Mouse (Mus musculus) embryonic facial prominence, embryonic 15.5 days (tissue): ENCODE data around the gene Gm37240. TPM values are rescaled to one million over a fixed set of nuclear protein-coding genes. Genes with fewer than 3 reads are reported as not detected.
A peak's percentile ranks its signal among the peaks of the same experiment; 100 is the strongest.

Experiments
- ATAC-seq: fragments of 200-750 bp; cut with Nextera tagmentation; 2 replicates; pipeline ENCODE4 v1.8.0; 2017; ENCODE audit warnings: low read depth, moderate TSS enrichment; ENCODE audit not compliant: insufficient number of reproducible peaks, low FRiP score, low TSS enrichment
- H3K27ac ChIP-seq: fragments of 300-500 bp; sonication (generic); replicated peaks from 2 replicates; pipeline ENCODE4 v1.5.1; 2015; ENCODE audit warnings: mild to moderate bottlenecking, inconsistent platforms
- H3K27me3 ChIP-seq: fragments of 300-500 bp; sonication (generic); 2 replicates; pipeline ENCODE4 v1.6.1; 2015; ENCODE audit warnings: inconsistent platforms
- H3K36me3 ChIP-seq: fragments of 300-500 bp; sonication (generic); 2 replicates; pipeline ENCODE4 v1.6.1; 2015; ENCODE audit warnings: mild to moderate bottlenecking, inconsistent platforms
- H3K4me1 ChIP-seq: fragments of 300-500 bp; sonication (generic); 2 replicates; pipeline ENCODE4 v1.6.1; 2015; ENCODE audit warnings: inconsistent platforms
- H3K4me2 ChIP-seq: fragments of 300-500 bp; sonication (generic); replicated peaks from 2 replicates; pipeline ENCODE4 v1.6.1; 2015; ENCODE audit warnings: mild to moderate bottlenecking, inconsistent platforms
- H3K4me3 ChIP-seq: fragments of 300-500 bp; sonication (generic); replicated peaks from 2 replicates; pipeline ENCODE4 v1.5.1; 2015; ENCODE audit warnings: mild to moderate bottlenecking, inconsistent platforms
- H3K9ac ChIP-seq: fragments of 300-500 bp; sonication (generic); 2 replicates; pipeline ENCODE4 v1.6.1; 2015; ENCODE audit warnings: inconsistent platforms
- H3K9me3 ChIP-seq: fragments of 300-500 bp; sonication (generic); replicated peaks from 2 replicates; pipeline ENCODE4 v1.6.1; 2016; ENCODE audit warnings: inconsistent platforms
- WGBS: fragments of 180-500 bp; shearing (Covaris S2); methylation state at CpG from one replicate; pipeline ENCODE4 v1.1.7; 2015; 5-methylcytosine and 5-hydroxymethylcytosine counted together
- polyA plus RNA-seq: library from polyadenylated mRNA; unstranded; fragments of >200 nt; fragmentation: Nextera tagmentation; extraction: Ambion mirVana; gene quantifications from 2 replicates; pipeline ENCODE4 v1.2.1, GENCODE M21; 2015

Gm37240 gene
- polyA plus RNA-seq, 1 experiment from 2014 or later, result 12.8 TPM

- H3K4me1 ChIP-seq, result no peaks in the 10 kb centered on the region
- H3K36me3 ChIP-seq, result no peaks in the 10 kb centered on the region
- no peak for ATAC-seq
- WGBS, result 34% methylated on average over 7 of the region's 7 CpGs
- H3K27ac ChIP-seq, result peak overlapping the region; percentile 83
- peak overlapping the region; percentile 72 for H3K4me2 ChIP-seq
- peak overlapping the region; percentile 50 for H3K4me3 ChIP-seq
- no peaks in the 10 kb centered on the region for H3K9me3 ChIP-seq
- peak overlapping the region; percentile 37 for H3K9ac ChIP-seq
- no peaks in the 10 kb centered on the region for H3K27me3 ChIP-seq
These were observed 934.6 kb downstream of the Gm37240 start for GRCm38 (mm10) chr3:84952585-84953187.

GRCm38 (mm10) chr3:84952135-84952534 is 935.2 kb downstream of the Gm37240 start:
- 5% methylated on average over 13 of the region's 13 CpGs for WGBS
- ATAC-seq, result peak; percentile 95

DNA sequence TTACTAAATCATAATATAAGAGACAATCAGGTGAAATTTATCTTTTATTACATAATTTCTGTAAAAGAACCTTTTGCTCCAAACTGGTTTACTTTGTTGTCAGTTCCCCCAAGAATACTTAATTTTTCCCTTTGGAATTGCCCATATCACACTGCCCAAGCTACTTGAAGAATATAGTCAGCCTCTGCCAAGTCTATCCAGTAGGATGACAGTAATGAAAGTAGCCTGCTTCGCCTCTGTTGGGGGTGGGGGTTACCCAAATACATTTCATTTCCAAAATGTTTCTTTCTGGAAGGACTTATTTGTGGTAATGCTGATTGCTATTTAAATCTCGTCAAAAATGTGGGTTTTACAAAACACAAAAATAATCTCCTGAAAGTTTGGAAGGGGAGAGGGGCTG is 935.6 kb downstream of the Gm37240 start:
- Histone ChIP-seq H3K4me1 (no peaks in the 10 kb centered on the region), H3K27me3 (no peaks in the 10 kb centered on the region), H3K27ac (peak overlapping the region; percentile 83), H3K4me3 (peak overlapping the region; percentile 50), H3K9me3 (no peaks in the 10 kb centered on the region), H3K4me2 (peak overlapping the region; percentile 72), H3K9ac (no peak overlapping the region), H3K36me3 (no peaks in the 10 kb centered on the region)
- peak; percentile 47; the same call in 1 of the 2 replicates for ATAC-seq
- WGBS, result 19% methylated on average over 2 of the region's 2 CpGs

More at GRCm38 (mm10) chr3:84952135-84952534, 935.2 kb downstream of the Gm37240 start:
- peak overlapping the region; percentile 72 for H3K4me2 ChIP-seq
- H3K4me3 ChIP-seq, result peak overlapping the region; percentile 50
- no peaks in the 10 kb centered on the region for H3K9me3 ChIP-seq
- H3K27ac ChIP-seq, result peak overlapping the region; percentile 83
- no peaks in the 10 kb centered on the region for H3K4me1 ChIP-seq
- H3K9ac ChIP-seq, result peak overlapping the region; percentile 37
- H3K36me3 ChIP-seq, result no peaks in the 10 kb centered on the region
- H3K27me3 ChIP-seq, result no peaks in the 10 kb centered on the region

- Histone ChIP-seq H3K4me1 (no peaks in the 10 kb centered on the region), H3K9me3 (no peaks in the 10 kb centered on the region), H3K27ac (no peak overlapping the region), H3K27me3 (no peaks in the 10 kb centered on the region), H3K9ac (no peak overlapping the region), H3K36me3 (no peaks in the 10 kb centered on the region), H3K4me2 (no peak overlapping the region), H3K4me3 (no peak overlapping the region)
- WGBS, result 81% methylated on average over 4 of the region's 4 CpGs
- no peak for ATAC-seq
These were observed 937.9 kb downstream of the Gm37240 start for GRCm38 (mm10) chr3:84949387-84949786.

DNA sequence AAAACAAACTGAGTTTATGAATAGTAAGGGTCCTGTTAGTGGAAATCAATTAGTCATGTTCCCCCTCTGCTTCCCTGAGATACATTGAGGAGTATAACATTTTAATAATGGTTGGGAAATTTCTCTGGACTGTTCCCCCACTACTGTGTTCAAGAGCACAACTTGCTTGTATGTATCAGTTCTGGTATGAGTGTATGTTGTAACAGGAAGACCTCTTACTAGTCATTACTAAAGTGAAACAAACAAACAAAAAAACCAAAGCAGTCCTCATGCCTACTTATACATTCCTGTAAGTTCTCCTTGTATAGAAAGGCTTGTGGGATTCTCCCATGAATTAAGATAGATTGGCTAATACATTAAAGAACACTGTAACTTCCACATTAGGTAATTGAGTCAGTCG is 940.9 kb downstream of the Gm37240 start:
- no peaks in the 10 kb centered on the region for H3K27me3 ChIP-seq
- no peaks in the 10 kb centered on the region for H3K9me3 ChIP-seq
- no peak for ATAC-seq
- H3K4me1 ChIP-seq, result no peaks in the 10 kb centered on the region
- H3K4me3 ChIP-seq, result no peak overlapping the region
- WGBS, result 93% methylated on average over 1 of the region's 1 CpGs
- no peak overlapping the region for H3K9ac ChIP-seq
- no peaks in the 10 kb centered on the region for H3K36me3 ChIP-seq
- no peak overlapping the region for H3K4me2 ChIP-seq
- no peak overlapping the region for H3K27ac ChIP-seq

DNA sequence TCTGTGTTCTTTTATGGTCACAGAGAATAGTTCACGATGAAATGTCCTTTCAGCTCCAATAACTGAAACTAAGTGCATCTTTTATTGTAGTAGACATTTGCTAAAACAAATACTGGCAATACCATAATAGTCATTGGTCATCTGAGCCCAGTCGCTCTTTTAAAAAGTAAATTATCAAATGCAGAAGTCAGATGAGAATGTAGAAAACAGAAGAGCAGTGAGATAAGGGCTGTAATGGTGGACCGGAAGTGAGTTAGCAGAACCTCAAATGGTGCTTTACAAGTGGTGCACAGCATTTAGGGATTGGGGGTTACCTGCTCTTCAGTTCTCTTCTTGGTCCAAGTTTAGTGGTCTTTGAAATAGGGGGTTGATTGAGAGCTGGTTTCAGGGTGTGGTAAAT is 942.4 kb downstream of the Gm37240 start:
- Histone ChIP-seq H3K27me3 (no peaks in the 10 kb centered on the region), H3K4me2 (no peak overlapping the region), H3K9me3 (no peaks in the 10 kb centered on the region), H3K27ac (no peak overlapping the region), H3K36me3 (no peaks in the 10 kb centered on the region), H3K4me1 (no peaks in the 10 kb centered on the region), H3K9ac (no peak overlapping the region), H3K4me3 (no peak overlapping the region)
- 96% methylated on average over 3 of the region's 3 CpGs for WGBS
- no peak for ATAC-seq

DNA sequence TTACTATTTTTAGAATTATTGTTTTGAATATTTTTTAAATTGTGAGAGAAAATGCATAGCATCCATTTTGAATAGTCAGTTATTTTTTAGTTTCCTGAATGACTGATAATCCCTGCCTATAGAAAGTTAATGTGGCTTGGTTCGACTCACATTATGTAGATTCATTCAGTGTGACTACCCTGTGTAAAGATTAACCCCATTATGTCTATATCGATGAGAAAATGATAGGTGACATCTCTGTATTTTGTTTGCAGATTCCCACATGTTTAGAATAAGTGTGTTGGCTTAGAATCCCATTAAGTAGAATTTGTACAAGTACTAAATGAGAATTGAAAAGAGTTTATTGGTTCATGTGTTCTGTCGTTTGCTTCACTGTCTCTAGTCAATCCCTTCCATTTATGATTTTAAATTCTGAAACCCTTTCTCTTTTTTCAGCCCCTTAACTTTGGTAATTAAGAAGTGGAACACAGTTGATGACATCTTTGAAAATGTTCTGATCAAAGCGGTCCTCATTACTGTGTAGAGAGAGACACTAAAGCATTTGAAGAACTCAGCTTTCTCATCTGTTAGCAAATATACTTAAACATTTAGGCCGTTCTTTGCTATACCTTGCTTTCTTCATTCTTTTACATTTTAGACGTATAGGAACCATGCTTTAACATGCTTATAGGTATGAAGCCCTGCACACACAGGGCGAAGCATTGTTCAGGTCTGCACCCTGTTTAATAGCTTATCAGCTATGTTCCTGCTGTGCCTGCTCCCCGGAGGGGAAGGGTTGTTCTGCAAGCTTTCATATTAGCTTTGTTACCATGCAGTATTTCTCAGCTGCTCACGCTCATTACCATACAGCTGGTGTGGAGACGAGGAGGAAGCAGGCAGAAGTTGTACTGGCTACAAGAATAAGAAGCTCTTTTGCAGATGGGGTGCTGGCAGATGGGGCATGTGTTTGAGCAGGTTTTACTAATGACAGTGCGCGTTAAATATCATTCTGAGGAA is 949.7 kb downstream of the Gm37240 start:
- Histone ChIP-seq H3K4me2 (no peak overlapping the region), H3K36me3 (no peaks in the 10 kb centered on the region), H3K27ac (no peak overlapping the region), H3K9ac (no peak overlapping the region), H3K4me3 (no peak overlapping the region), H3K27me3 (no peaks in the 10 kb centered on the region), H3K4me1 (no peaks in the 10 kb centered on the region), H3K9me3 (no peaks in the 10 kb centered on the region)
- 56% methylated on average over 12 of the region's 12 CpGs for WGBS
- ATAC-seq, result no peak

- ATAC-seq, result no peak
- no peak overlapping the region for H3K4me3 ChIP-seq
- WGBS, result 83% methylated on average over 5 of the region's 5 CpGs
- no peak overlapping the region for H3K4me2 ChIP-seq
- no peak overlapping the region for H3K27ac ChIP-seq
- H3K9ac ChIP-seq, result no peak overlapping the region
- H3K4me1 ChIP-seq, result no peaks in the 10 kb centered on the region
- no peaks in the 10 kb centered on the region for H3K9me3 ChIP-seq
- H3K27me3 ChIP-seq, result no peaks in the 10 kb centered on the region
- H3K36me3 ChIP-seq, result no peaks in the 10 kb centered on the region
These were observed 950.4 kb downstream of the Gm37240 start for GRCm38 (mm10) chr3:84936956-84937355.

- H3K27me3 ChIP-seq, result no peaks in the 10 kb centered on the region
- no peaks in the 10 kb centered on the region for H3K36me3 ChIP-seq
- H3K9ac ChIP-seq, result no peak overlapping the region
- H3K4me1 ChIP-seq, result no peaks in the 10 kb centered on the region
- 36% methylated on average over 2 of the region's 2 CpGs for WGBS
- no peak overlapping the region for H3K27ac ChIP-seq
- no peak overlapping the region for H3K4me2 ChIP-seq
- no peak for ATAC-seq
- H3K9me3 ChIP-seq, result no peaks in the 10 kb centered on the region
- H3K4me3 ChIP-seq, result no peak overlapping the region
These were observed 951.1 kb downstream of the Gm37240 start for GRCm38 (mm10) chr3:84936252-84936651.

DNA sequence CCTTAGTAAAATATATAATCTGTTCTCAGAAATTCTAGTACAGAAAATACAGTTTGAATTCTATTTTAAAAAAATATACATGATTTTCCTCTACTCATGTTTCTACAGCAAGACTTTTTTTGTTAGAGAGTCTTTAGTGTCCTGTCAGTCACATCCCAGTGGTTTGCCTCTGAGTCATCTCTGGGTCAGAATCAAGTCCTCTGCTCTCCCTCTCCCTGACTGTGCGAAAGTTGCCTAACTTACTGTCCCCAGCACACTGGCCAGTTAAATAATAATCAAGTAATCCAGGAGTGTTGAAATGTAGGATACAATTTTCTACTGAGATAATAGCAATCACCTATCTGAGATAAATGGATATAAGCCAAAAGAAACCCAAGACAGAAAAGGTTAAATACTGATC is 951.6 kb downstream of the Gm37240 start:
- H3K9me3 ChIP-seq, result no peaks in the 10 kb centered on the region
- no peaks in the 10 kb centered on the region for H3K36me3 ChIP-seq
- no peak overlapping the region for H3K27ac ChIP-seq
- H3K4me3 ChIP-seq, result no peak overlapping the region
- no peak overlapping the region for H3K9ac ChIP-seq
- ATAC-seq, result no peak
- no peaks in the 10 kb centered on the region for H3K27me3 ChIP-seq
- WGBS, result 86% methylated on average over 1 of the region's 1 CpGs
- H3K4me2 ChIP-seq, result no peak overlapping the region
- no peaks in the 10 kb centered on the region for H3K4me1 ChIP-seq

DNA sequence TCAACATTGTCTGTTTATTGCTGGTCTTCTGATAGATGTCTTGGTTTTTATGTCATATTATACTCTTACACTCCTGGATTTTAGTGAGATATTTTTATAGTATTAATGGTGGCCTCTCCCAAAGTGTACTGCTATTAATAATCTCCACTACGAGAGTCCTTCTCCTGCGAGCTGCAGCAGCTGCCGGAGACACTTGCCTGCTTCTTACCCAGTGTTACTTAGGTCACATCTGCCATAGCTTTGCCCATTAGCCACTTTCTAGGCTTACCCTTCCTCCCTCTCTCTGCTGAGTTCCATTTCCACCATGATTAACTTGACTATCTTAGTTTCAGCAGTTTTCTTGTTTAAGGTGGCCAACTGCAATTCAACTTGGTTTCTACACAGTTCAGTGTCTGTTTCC is 956.6 kb downstream of the Gm37240 start:
- Histone ChIP-seq H3K27ac (no peak overlapping the region), H3K4me1 (no peaks in the 10 kb centered on the region), H3K9me3 (no peaks in the 10 kb centered on the region), H3K27me3 (no peaks in the 10 kb centered on the region), H3K36me3 (no peaks in the 10 kb centered on the region), H3K4me3 (no peak overlapping the region), H3K4me2 (no peak overlapping the region), H3K9ac (no peak overlapping the region)
- no peak for ATAC-seq
- 74% methylated on average over 3 of the region's 3 CpGs for WGBS
